Mouse (Mus musculus): ENCODE measurements around the gene Pdzd2.

GRCm38 (mm10) chr15:12515272-12515844, 224.4 kb downstream of the Pdzd2 start:
- TF ChIP-seq CTCF (IDR thresholded peaks at IDR 0.05; ENCODE audit: control insufficient read depth, insufficient read depth, insufficient replicate concordance, low read depth, low read length) (no peak), POLR2A (IDR thresholded peaks at IDR 0.05; ENCODE audit: control insufficient read depth, low read depth, low read length) (no peak)

Data from testis, adult 2 months (tissue).